Mouse (Mus musculus) erythroblast, embryonic 14.5 days (primary cell): ENCODE measurements around the gene Rnf121.

Experiments used
- GATA1 ChIP-seq: IDR thresholded peaks from 2 replicates; pipeline ENCODE4 v1.6.1; 2012; ENCODE audit warnings: low read length, inconsistent platforms, mixed read lengths
- TAL1 ChIP-seq: IDR thresholded peaks from 3 replicates; pipeline ENCODE4 v1.6.1; 2012; ENCODE audit warnings: low read length, inconsistent platforms, mixed read lengths

DNA sequence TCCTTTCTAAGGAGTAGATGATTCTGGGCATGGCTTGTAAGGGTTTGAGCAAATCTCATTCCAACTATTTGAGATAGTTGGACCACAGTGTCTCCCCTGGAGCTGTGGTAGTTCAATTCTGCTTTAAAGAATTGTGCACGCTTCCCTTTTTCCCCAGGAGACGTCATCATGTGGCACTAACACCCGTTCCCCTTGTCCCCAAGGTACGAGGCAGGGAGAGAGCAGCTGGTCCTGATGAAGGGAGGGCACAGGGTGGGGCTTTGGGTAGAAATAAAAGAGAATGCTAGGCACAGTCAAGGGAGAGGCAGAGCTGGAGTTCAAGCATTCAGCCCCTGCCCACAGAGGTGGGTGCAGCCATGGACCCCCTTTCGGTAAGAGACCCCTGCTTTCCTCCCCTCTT is 17.5 kb upstream of the Rnf121 start, which contains the start of gene Trpc2:
- no peak for TF ChIP-seq GATA1
- TF ChIP-seq TAL1, result no peak
